Mouse (Mus musculus): Measurements from ENCODE around the gene Eif3l. TPM values are rescaled to one million over a fixed set of nuclear protein-coding genes. Genes with fewer than 3 reads are reported as not detected.

Gene Eif3l
- polyA plus RNA-seq, 1 experiment from 2014 or later: 164 TPM

- WGBS: 78% methylated on average over 3 of the region's 3 CpGs
- H3K9me3 ChIP-seq (replicated peaks): no peaks in the 10 kb centered on the region
- 0 out of 2 replicates have a peak, but pooled peaks cover 3% of the 10 kb centered on the region for H3K27me3 ChIP-seq (replicated peaks)
- no peaks in the 10 kb centered on the region for H3K36me3 ChIP-seq
- H3K9ac ChIP-seq (replicated peaks): no peak overlapping the region
- H3K27ac ChIP-seq (replicated peaks): no peak overlapping the region
- no peak overlapping the region for H3K4me3 ChIP-seq (replicated peaks)
- ATAC-seq (ENCODE audit: low FRiP score): no peak
- no peak overlapping the region for H3K4me2 ChIP-seq
- H3K4me1 ChIP-seq: peaks cover 3% of the 10 kb centered on the region
These were observed 6.6 kb upstream of the Eif3l start for GRCm38 (mm10) chr15:79068416-79068815.

DNA sequence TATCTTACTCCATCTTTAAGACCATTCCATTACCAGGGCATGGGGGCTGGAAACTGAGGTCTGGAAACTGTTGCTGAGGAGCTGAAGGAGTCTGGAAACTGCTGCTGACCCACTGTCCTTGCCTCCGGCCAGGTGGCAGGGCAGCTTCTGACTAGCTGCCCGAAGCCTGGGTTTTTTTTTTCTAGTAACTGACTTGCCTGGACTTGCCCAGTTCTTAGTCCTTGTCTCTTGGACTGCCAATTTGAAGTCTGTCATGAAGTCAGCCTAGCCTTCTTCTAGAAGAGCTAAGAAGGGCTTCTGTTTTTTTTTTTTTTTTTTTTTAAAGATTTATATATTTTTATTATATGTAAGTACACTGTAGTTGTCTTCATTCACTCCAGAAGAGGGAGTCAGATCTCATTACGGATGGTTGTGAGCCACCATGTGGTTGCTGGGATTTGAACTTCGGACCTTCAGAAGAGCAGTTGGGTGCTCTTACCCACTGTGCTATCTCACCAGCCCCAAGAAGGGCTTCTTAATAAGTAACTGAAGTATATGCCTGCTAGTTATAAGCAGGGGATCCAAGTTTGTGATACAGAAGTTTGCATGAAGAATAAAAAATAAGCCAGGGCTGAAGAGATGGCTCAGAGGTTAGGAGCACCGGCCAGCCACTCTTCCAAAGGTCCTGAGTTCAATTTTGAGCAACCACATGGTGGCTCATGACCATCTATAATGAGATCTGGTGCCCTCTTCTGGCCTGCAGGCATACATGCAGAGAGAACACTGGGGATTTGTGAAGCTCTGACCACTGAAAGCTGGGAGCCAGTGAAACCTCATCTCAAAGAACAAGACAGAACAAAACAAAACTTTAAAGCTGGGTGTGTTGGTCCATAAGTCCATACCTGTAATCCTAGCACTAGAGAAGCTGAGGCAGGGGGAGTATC, 3.6 kb upstream of the Eif3l start:
- Histone ChIP-seq H3K9ac (replicated peaks) (no peak overlapping the region), H3K4me3 (replicated peaks) (no peak overlapping the region), H3K4me1 (peaks cover 16% of the 10 kb centered on the region), H3K27ac (replicated peaks) (no peak overlapping the region), H3K9me3 (replicated peaks) (no peaks in the 10 kb centered on the region), H3K27me3 (replicated peaks) (0 out of 2 replicates have a peak, but pooled peaks cover 3% of the 10 kb centered on the region), H3K4me2 (no peak overlapping the region), H3K36me3 (peaks cover 1% of the 10 kb centered on the region; the same call in 1 of the 2 replicates)
- ATAC-seq (ENCODE audit: low FRiP score): no peak
- WGBS: 70% methylated on average over 5 of the region's 5 CpGs

DNA sequence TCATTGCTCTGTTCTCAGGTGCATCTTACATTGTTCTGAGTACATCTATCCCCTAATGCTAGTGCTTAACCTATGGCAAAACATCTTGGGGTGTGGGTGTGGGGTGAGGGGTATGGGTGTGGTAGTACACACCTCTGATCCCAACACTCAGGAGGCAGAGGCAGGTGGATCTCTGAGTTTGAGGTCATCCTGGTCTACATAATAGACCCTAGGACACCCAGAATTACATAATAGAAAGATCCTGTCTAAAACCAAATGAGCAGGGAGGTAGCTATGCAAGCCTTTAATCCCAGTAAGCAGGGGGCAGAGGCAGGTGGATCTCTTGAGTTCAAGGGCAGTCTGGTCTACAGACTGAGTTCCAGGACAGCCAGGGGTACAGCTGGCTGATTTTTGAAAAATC, 1.2 kb upstream of the Eif3l start:
- Histone ChIP-seq H3K9me3 (replicated peaks) (no peaks in the 10 kb centered on the region), H3K4me1 (peaks cover 22% of the 10 kb centered on the region), H3K36me3 (peaks cover 20% of the 10 kb centered on the region), H3K27ac (replicated peaks) (no peak overlapping the region), H3K9ac (replicated peaks) (no peak overlapping the region), H3K27me3 (replicated peaks) (no peaks in the 10 kb centered on the region), H3K4me2 (no peak overlapping the region), H3K4me3 (replicated peaks) (no peak overlapping the region)
- no peak for ATAC-seq (ENCODE audit: low FRiP score)

DNA sequence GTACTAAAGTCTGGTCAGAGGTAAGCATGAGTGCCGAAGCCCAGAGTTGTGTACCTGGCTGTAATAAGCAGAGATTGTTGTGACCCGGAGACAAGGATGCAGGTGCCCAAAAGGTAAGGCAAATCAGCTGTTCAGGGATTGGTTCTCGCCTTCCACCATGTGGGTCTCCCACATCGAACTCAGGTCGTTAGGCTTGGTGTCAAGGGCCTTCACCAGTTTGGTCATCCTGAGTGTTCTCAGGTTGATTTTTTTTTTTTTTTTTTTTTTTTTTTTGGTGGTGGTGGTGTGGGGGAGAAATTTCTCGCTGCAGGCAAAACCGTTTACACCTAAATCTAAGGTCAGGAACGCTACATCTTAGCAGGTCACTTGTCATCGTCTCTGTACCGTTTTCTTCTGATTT, 533 bp upstream of the Eif3l start:
- ATAC-seq (ENCODE audit: low FRiP score): no peak
- H3K9me3 ChIP-seq (replicated peaks): no peaks in the 10 kb centered on the region
- H3K27ac ChIP-seq (replicated peaks): peak overlapping the region; percentile 89
- H3K9ac ChIP-seq (replicated peaks): peak overlapping the region; percentile 52; the same call in 1 of the 2 replicates
- peak overlapping the region; percentile 97 for H3K4me3 ChIP-seq (replicated peaks)
- WGBS: 34% methylated on average over 10 of the region's 10 CpGs
- peaks cover 27% of the 10 kb centered on the region for H3K36me3 ChIP-seq
- no peaks in the 10 kb centered on the region for H3K27me3 ChIP-seq (replicated peaks)
- peak overlapping the region; percentile 89 for H3K4me2 ChIP-seq
- peaks cover 22% of the 10 kb centered on the region for H3K4me1 ChIP-seq

GRCm38 (mm10) chr15:79075658-79076365, 833 bp downstream of the Eif3l start:
- peaks cover 22% of the 10 kb centered on the region for H3K4me1 ChIP-seq
- no peak overlapping the region for H3K27ac ChIP-seq (replicated peaks)
- no peaks in the 10 kb centered on the region for H3K27me3 ChIP-seq (replicated peaks)
- H3K9ac ChIP-seq (replicated peaks): peak overlapping the region; percentile 81
- peaks cover 38% of the 10 kb centered on the region for H3K36me3 ChIP-seq
- H3K9me3 ChIP-seq (replicated peaks): no peaks in the 10 kb centered on the region
- H3K4me2 ChIP-seq: peak overlapping the region; percentile 89
- peak overlapping the region; percentile 97 for H3K4me3 ChIP-seq (replicated peaks)
- WGBS: 39% methylated on average over 15 of the region's 15 CpGs
- no peak for ATAC-seq (ENCODE audit: low FRiP score)

- peaks cover 75% of the 10 kb centered on the region for H3K36me3 ChIP-seq
- H3K27ac ChIP-seq (replicated peaks): no peak overlapping the region
- WGBS: 91% methylated on average over 7 of the region's 7 CpGs
- H3K4me3 ChIP-seq (replicated peaks): no peak overlapping the region
- peaks cover 17% of the 10 kb centered on the region for H3K4me1 ChIP-seq
- no peak overlapping the region for H3K9ac ChIP-seq (replicated peaks)
- no peaks in the 10 kb centered on the region for H3K9me3 ChIP-seq (replicated peaks)
- H3K4me2 ChIP-seq: no peak overlapping the region
- no peak for ATAC-seq (ENCODE audit: low FRiP score)
- H3K27me3 ChIP-seq (replicated peaks): no peaks in the 10 kb centered on the region
These were observed 4.6 kb downstream of the Eif3l start for GRCm38 (mm10) chr15:79079567-79079966.

DNA sequence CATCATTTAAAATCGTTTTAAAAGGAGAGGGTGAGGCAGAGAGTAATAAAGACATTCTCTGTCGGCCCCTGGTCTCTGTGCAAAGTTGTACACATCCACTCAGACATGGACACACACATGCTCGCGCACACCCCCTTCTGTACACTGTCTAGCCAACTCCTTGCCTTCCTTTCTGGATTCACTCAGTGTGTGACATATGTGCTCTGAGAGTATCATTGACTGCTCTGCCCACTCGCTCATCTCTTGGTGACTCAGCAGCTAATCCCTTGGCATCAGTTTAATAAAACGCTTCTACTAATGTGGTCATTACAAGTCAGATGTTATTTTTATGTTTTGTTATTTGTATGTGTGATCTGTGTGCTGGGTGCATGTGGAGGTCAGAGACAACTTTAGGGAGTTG, 17.3 kb downstream of the Eif3l start:
- ATAC-seq (ENCODE audit: low FRiP score): no peak
- peaks cover 77% of the 10 kb centered on the region for H3K36me3 ChIP-seq
- no peak overlapping the region for H3K27ac ChIP-seq (replicated peaks)
- WGBS: 92% methylated on average over 6 of the region's 6 CpGs
- H3K4me3 ChIP-seq (replicated peaks): no peak overlapping the region
- H3K4me1 ChIP-seq: peaks cover 1% of the 10 kb centered on the region; the same call in 1 of the 2 replicates
- no peak overlapping the region for H3K9ac ChIP-seq (replicated peaks)
- no peaks in the 10 kb centered on the region for H3K9me3 ChIP-seq (replicated peaks)
- no peak overlapping the region for H3K4me2 ChIP-seq
- no peaks in the 10 kb centered on the region for H3K27me3 ChIP-seq (replicated peaks)

DNA sequence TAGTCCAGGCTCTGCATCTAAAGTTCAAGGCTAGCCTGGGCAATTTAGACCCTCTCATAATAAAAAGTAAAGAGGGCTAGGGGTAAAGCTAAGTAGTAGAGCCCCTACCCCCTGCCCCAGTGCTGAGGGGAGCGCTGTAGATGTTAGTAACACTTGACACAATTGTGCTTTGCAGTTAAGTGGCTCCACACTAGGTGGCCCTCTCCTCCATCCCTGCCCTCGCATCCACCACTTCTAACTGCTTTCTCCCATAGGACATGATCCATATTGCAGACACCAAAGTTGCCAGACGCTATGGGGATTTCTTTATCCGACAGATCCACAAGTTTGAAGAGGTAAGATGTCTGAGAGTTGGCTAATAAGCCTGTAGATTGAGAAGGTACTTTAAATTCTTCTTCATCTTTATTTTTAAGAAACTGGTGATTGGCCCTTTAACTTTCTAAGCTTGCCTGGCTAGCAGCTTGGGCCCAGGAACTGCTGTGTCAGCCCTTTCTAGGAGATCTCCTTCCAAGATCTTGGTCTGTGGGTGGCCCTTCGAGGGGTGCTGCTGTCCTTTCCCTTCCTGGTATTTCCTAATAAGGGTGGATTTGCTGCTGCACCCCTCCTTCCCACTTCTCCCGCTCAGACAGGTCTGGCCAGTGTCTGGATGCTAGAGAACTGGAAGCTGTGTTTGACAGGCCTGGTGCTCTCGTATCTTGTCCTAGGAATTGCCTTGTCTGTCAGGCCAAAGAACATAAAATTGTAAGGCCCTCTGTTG, 18.3 kb downstream of the Eif3l start:
- no peak overlapping the region for H3K4me3 ChIP-seq (replicated peaks)
- peaks cover 71% of the 10 kb centered on the region for H3K36me3 ChIP-seq
- H3K27ac ChIP-seq (replicated peaks): no peak overlapping the region
- no peak for ATAC-seq (ENCODE audit: low FRiP score)
- no peaks in the 10 kb centered on the region for H3K9me3 ChIP-seq (replicated peaks)
- no peaks in the 10 kb centered on the region for H3K27me3 ChIP-seq (replicated peaks)
- WGBS: 72% methylated on average over 7 of the region's 7 CpGs
- no peak overlapping the region for H3K9ac ChIP-seq (replicated peaks)
- H3K4me1 ChIP-seq: peaks cover 11% of the 10 kb centered on the region
- H3K4me2 ChIP-seq: no peak overlapping the region

GRCm38 (mm10) chr15:79095483-79095882, 20.5 kb downstream of the Eif3l start:
- WGBS: 90% methylated on average over 5 of the region's 5 CpGs

GRCm38 (mm10) chr15:79096556-79096955, 21.6 kb downstream of the Eif3l start:
- H3K9me3 ChIP-seq (replicated peaks): no peaks in the 10 kb centered on the region
- no peak overlapping the region for H3K9ac ChIP-seq (replicated peaks)
- H3K4me2 ChIP-seq: no peak overlapping the region
- no peak overlapping the region for H3K4me3 ChIP-seq (replicated peaks)
- H3K36me3 ChIP-seq: peaks cover 42% of the 10 kb centered on the region
- H3K4me1 ChIP-seq: peaks cover 12% of the 10 kb centered on the region
- WGBS: 80% methylated on average over 3 of the region's 3 CpGs
- no peak for ATAC-seq (ENCODE audit: low FRiP score)
- H3K27ac ChIP-seq (replicated peaks): no peak overlapping the region; the same call in 1 of the 2 replicates
- H3K27me3 ChIP-seq (replicated peaks): no peaks in the 10 kb centered on the region

More at GRCm38 (mm10) chr15:79095483-79095882, 20.5 kb downstream of the Eif3l start:
- Histone ChIP-seq H3K27ac (replicated peaks) (no peak overlapping the region), H3K4me3 (replicated peaks) (no peak overlapping the region), H3K4me2 (no peak overlapping the region), H3K9ac (replicated peaks) (no peak overlapping the region), H3K9me3 (replicated peaks) (no peaks in the 10 kb centered on the region), H3K36me3 (peaks cover 52% of the 10 kb centered on the region), H3K4me1 (peaks cover 12% of the 10 kb centered on the region), H3K27me3 (replicated peaks) (no peaks in the 10 kb centered on the region)
- no peak for ATAC-seq (ENCODE audit: low FRiP score)

GRCm38 (mm10) chr15:79097135-79097534, 22.2 kb downstream of the Eif3l start:
- no peak for ATAC-seq (ENCODE audit: low FRiP score)
- no peaks in the 10 kb centered on the region for H3K27me3 ChIP-seq (replicated peaks)
- H3K9ac ChIP-seq (replicated peaks): no peak overlapping the region
- peaks cover 12% of the 10 kb centered on the region for H3K4me1 ChIP-seq
- H3K9me3 ChIP-seq (replicated peaks): no peaks in the 10 kb centered on the region
- peaks cover 37% of the 10 kb centered on the region for H3K36me3 ChIP-seq
- H3K27ac ChIP-seq (replicated peaks): peak overlapping the region; percentile 34
- H3K4me3 ChIP-seq (replicated peaks): no peak overlapping the region
- H3K4me2 ChIP-seq: no peak overlapping the region
- 38% methylated on average over 2 of the region's 2 CpGs for WGBS

All from neural tube, embryonic 15.5 days (tissue).